Mouse (Mus musculus) thymus, adult 2 months (tissue): ENCODE measurements around the gene Dcdc2b.

Experiments used
- CTCF ChIP-seq: fragments of 200-500 bp; IDR thresholded peaks from 2 replicates; pipeline ENCODE4 v1.5.1; 2012; ENCODE audit warnings: mild to moderate bottlenecking, control low read depth, low read length, moderate library complexity, borderline replicate concordance; ENCODE audit not compliant: control insufficient read depth, poor library complexity, insufficient read depth; ENCODE audit errors: extremely low read depth
- POLR2A ChIP-seq: fragments of 200-500 bp; IDR thresholded peaks from 2 replicates; pipeline ENCODE4 v1.6.1; 2012; ENCODE audit warnings: mild to moderate bottlenecking, low read length, control low read depth, moderate library complexity; ENCODE audit not compliant: control insufficient read depth, poor library complexity, insufficient read depth; ENCODE audit errors: extremely low read depth

GRCm38 (mm10) chr4:129573093-129573370 is 41.0 kb downstream of the Dcdc2b start:
- no peak for TF ChIP-seq POLR2A
- TF ChIP-seq CTCF = no peak
